In genomic region chr7:82719740-82720139, GRCm38 (mm10) we compare ENCODE assay signal across 18 mouse cellular contexts.
A peak's percentile ranks its signal among the peaks of the same experiment; 100 is the strongest.
DNase-seq lines count a peak whose midpoint lies in the region; ATAC-seq and TF ChIP-seq lines count a peak whose summit lies in the region.
"Had no signal": no experiment of that assay in that cellular context is flagged by ENCODE, and none has a peak within 500 bp of the region (broad histone marks: within the 10 kb centered on the region; RNA-seq: fewer than 3 reads in every experiment).

No protein-coding gene starts in this region.

- H3K36me3 ChIP-seq in hindbrain, embryonic 11.5 days (ENCODE audit: control insufficient read depth, insufficient read depth, low read length) = no peaks in the 10 kb centered on the region
- no peaks in the 10 kb centered on the region for H3K36me3 ChIP-seq in hindbrain, embryonic 10.5 days
- no peaks in the 10 kb centered on the region for H3K36me3 ChIP-seq in embryonic facial prominence, embryonic 10.5 days (replicated peaks)
- no peaks in the 10 kb centered on the region for H3K36me3 ChIP-seq in limb, embryonic 10.5 days
- H3K36me3 ChIP-seq in midbrain, embryonic 14.5 days (ENCODE audit: control insufficient read depth, insufficient read depth, low read length) = no peaks in the 10 kb centered on the region
- 0 out of 2 replicates have a peak, but pooled peaks cover 2% of the 10 kb centered on the region for H3K36me3 ChIP-seq in forebrain, postnatal 0 days (ENCODE audit: insufficient read depth)
- H3K36me3 ChIP-seq: liver, embryonic 13.5 days had no signal

- H3K9ac ChIP-seq in hindbrain, embryonic 11.5 days (ENCODE audit: low read depth, low read length) = no peak overlapping the region
- no peak overlapping the region for H3K9ac ChIP-seq in midbrain, embryonic 14.5 days (replicated peaks; ENCODE audit: low read length)
- no peak overlapping the region for H3K9ac ChIP-seq in forebrain, postnatal 0 days
- H3K9ac ChIP-seq: hindbrain, embryonic 14.5 days; liver, embryonic 13.5 days had no signal

- WGBS in hindbrain, embryonic 11.5 days = 80% methylated on average over 5 of the region's 5 CpGs
- 86% methylated on average over 5 of the region's 5 CpGs for WGBS in hindbrain, embryonic 10.5 days
- WGBS in embryonic facial prominence, embryonic 10.5 days = 88% methylated on average over 5 of the region's 5 CpGs
- 76% methylated on average over 5 of the region's 5 CpGs for WGBS in limb, embryonic 10.5 days
- 65% methylated on average over 5 of the region's 5 CpGs for WGBS in midbrain, embryonic 14.5 days
- WGBS in forebrain, postnatal 0 days = 45% methylated on average over 5 of the region's 5 CpGs

- H3K4me2 ChIP-seq in hindbrain, embryonic 11.5 days (replicated peaks; ENCODE audit: low read depth, low read length) = no peak overlapping the region
- no peak overlapping the region for H3K4me2 ChIP-seq in midbrain, embryonic 14.5 days (ENCODE audit: low read length)
- no peak overlapping the region for H3K4me2 ChIP-seq in forebrain, postnatal 0 days (ENCODE audit: low read depth)
- H3K4me2 ChIP-seq: hindbrain, embryonic 14.5 days; liver, embryonic 13.5 days had no signal

- TF ChIP-seq CTCF in forebrain, postnatal 0 days (IDR thresholded peaks at IDR 0.05; ENCODE audit: low read depth) = no peak

- no peaks in the 10 kb centered on the region for H3K9me3 ChIP-seq in hindbrain, embryonic 11.5 days (ENCODE audit: control insufficient read depth, low read length)
- H3K9me3 ChIP-seq in hindbrain, embryonic 10.5 days = no peaks in the 10 kb centered on the region
- no peaks in the 10 kb centered on the region for H3K9me3 ChIP-seq in embryonic facial prominence, embryonic 10.5 days
- no peaks in the 10 kb centered on the region for H3K9me3 ChIP-seq in limb, embryonic 10.5 days (replicated peaks)
- H3K9me3 ChIP-seq in midbrain, embryonic 14.5 days (ENCODE audit: control insufficient read depth, low read length) = no peaks in the 10 kb centered on the region
- H3K9me3 ChIP-seq in forebrain, postnatal 0 days (ENCODE audit: low read length) = no peaks in the 10 kb centered on the region
- H3K9me3 ChIP-seq: G1E; liver, embryonic 13.5 days had no signal

- 0 out of 2 replicates have a peak, but pooled peaks have one; percentile 28 for ATAC-seq in hindbrain, embryonic 11.5 days (ENCODE audit: low FRiP score)
- peak; percentile 35; the same call in 1 of the 2 replicates for ATAC-seq in midbrain, embryonic 14.5 days (ENCODE audit: low FRiP score, low TSS enrichment)
- no peak for ATAC-seq in forebrain, postnatal 0 days
- ATAC-seq: CD4-positive, CD25-positive, alpha-beta regulatory T cell, adult 4 months had no signal

- no peaks in the 10 kb centered on the region for H3K4me1 ChIP-seq in hindbrain, embryonic 11.5 days (replicated peaks; ENCODE audit: control insufficient read depth, insufficient read depth, low read length)
- H3K4me1 ChIP-seq in hindbrain, embryonic 10.5 days (replicated peaks) = peaks cover 37% of the 10 kb centered on the region
- H3K4me1 ChIP-seq in embryonic facial prominence, embryonic 10.5 days = peaks cover 89% of the 10 kb centered on the region
- H3K4me1 ChIP-seq in limb, embryonic 10.5 days = peaks cover 92% of the 10 kb centered on the region
- peaks cover 9% of the 10 kb centered on the region; the same call in 1 of the 2 replicates for H3K4me1 ChIP-seq in midbrain, embryonic 14.5 days (ENCODE audit: control insufficient read depth, insufficient read depth, low read length)
- H3K4me1 ChIP-seq in forebrain, postnatal 0 days (ENCODE audit: insufficient read depth) = peaks cover 9% of the 10 kb centered on the region; the same call in 1 of the 2 replicates

- no peaks in the 10 kb centered on the region for H3K27me3 ChIP-seq in hindbrain, embryonic 11.5 days (ENCODE audit: control insufficient read depth, insufficient read depth, low read length)
- no peaks in the 10 kb centered on the region for H3K27me3 ChIP-seq in hindbrain, embryonic 10.5 days (ENCODE audit: insufficient read depth, poor library complexity, severe bottlenecking)
- H3K27me3 ChIP-seq in embryonic facial prominence, embryonic 10.5 days (replicated peaks; ENCODE audit: low read depth, poor library complexity, severe bottlenecking) = no peaks in the 10 kb centered on the region
- H3K27me3 ChIP-seq in limb, embryonic 10.5 days (ENCODE audit: low read depth, poor library complexity, severe bottlenecking) = no peaks in the 10 kb centered on the region
- H3K27me3 ChIP-seq in midbrain, embryonic 14.5 days (ENCODE audit: control insufficient read depth, insufficient read depth, low read length) = no peaks in the 10 kb centered on the region
- no peaks in the 10 kb centered on the region for H3K27me3 ChIP-seq in forebrain, postnatal 0 days (ENCODE audit: insufficient read depth, low read length)
- H3K27me3 ChIP-seq: liver, embryonic 13.5 days had no signal

- H3K4me3 ChIP-seq in hindbrain, embryonic 11.5 days (ENCODE audit: low read depth, low read length) = no peak overlapping the region
- no peak overlapping the region for H3K4me3 ChIP-seq in hindbrain, embryonic 10.5 days
- H3K4me3 ChIP-seq in embryonic facial prominence, embryonic 10.5 days = no peak overlapping the region
- no peak overlapping the region for H3K4me3 ChIP-seq in limb, embryonic 10.5 days
- H3K4me3 ChIP-seq in midbrain, embryonic 14.5 days (replicated peaks; ENCODE audit: low read depth, low read length) = no peak overlapping the region
- H3K4me3 ChIP-seq in forebrain, postnatal 0 days (ENCODE audit: low read depth, low read length) = no peak overlapping the region
- H3K4me3 ChIP-seq: erythroblast, embryonic 14.5 days; liver, embryonic 13.5 days had no signal

- no peak for DNase-seq in hindbrain, embryonic 11.5 days (ENCODE audit: low spot score)
- no peak for DNase-seq in hindbrain, embryonic 10.5 days (ENCODE audit: low spot score)
- DNase-seq in embryonic facial prominence, embryonic 10.5 days (ENCODE audit: low spot score) = no peak
- no peak for DNase-seq in limb, embryonic 10.5 days (ENCODE audit: low spot score)
- DNase-seq in midbrain, embryonic 14.5 days = peak; percentile 46
- DNase-seq in kidney, adult 18-20 months = no peak
- DNase-seq in frontal cortex, postnatal 10 days (ENCODE audit: low spot score in 2 of 2) = no peak
- no peak for DNase-seq in forebrain, postnatal 0 days
- DNase-seq: cerebellum, postnatal 36 days; kidney, adult 2 months; kidney, postnatal 25 days; liver, embryonic 13.5 days; right cerebral cortex, postnatal 4 days; thymus, adult 2 months had no signal

- no peak overlapping the region for H3K27ac ChIP-seq in hindbrain, embryonic 11.5 days (ENCODE audit: low read depth, low read length)
- H3K27ac ChIP-seq in hindbrain, embryonic 10.5 days = no peak overlapping the region
- peak overlapping the region; percentile 75 for H3K27ac ChIP-seq in embryonic facial prominence, embryonic 10.5 days (replicated peaks)
- peak overlapping the region; percentile 86 for H3K27ac ChIP-seq in limb, embryonic 10.5 days
- H3K27ac ChIP-seq in midbrain, embryonic 14.5 days (replicated peaks; ENCODE audit: low read depth, low read length) = peak overlapping the region; percentile 52
- H3K27ac ChIP-seq in forebrain, postnatal 0 days (ENCODE audit: low read depth, low read length) = no peak overlapping the region
- H3K27ac ChIP-seq: hindbrain, embryonic 14.5 days; liver, embryonic 13.5 days had no signal

Comparison
In these comparisons a context has a peak if more than half of its experiments do, and no peak if none do; other contexts are left out.
1. H3K27ac ChIP-seq: peak in embryonic facial prominence, embryonic 10.5 days (single experiment), limb, embryonic 10.5 days (single experiment) and midbrain, embryonic 14.5 days (single experiment); none in hindbrain, embryonic 11.5 days (single experiment), hindbrain, embryonic 10.5 days (single experiment) and forebrain, postnatal 0 days (single experiment).